Mouse (Mus musculus): ENCODE data around the gene Tnnc2.

GRCm38 (mm10) chr2:164787779-164788178 is 8.0 kb upstream of the Tnnc2 start:
- TF ChIP-seq CTCF (IDR thresholded peaks at IDR 0.05; ENCODE audit: extremely low read depth, insufficient read depth, insufficient read length, insufficient replicate concordance) (no peak), POLR2A (IDR thresholded peaks at IDR 0.05; ENCODE audit: low read depth, low read length) (no peak)

All from spleen, adult 2 months (tissue).